Mouse (Mus musculus): ENCODE measurements around the gene Ifne. TPM values are rescaled to one million over a fixed set of nuclear protein-coding genes. Genes with fewer than 3 reads are reported as not detected.
"Not testable (repeated sequence)": the region's sequence is repeated elsewhere in the genome, so short reads cannot be mapped to it uniquely, and the experiment has no call there.

Gene Ifne
- polyA plus RNA-seq, 1 experiment from 2014 or later: not detected

DNA sequence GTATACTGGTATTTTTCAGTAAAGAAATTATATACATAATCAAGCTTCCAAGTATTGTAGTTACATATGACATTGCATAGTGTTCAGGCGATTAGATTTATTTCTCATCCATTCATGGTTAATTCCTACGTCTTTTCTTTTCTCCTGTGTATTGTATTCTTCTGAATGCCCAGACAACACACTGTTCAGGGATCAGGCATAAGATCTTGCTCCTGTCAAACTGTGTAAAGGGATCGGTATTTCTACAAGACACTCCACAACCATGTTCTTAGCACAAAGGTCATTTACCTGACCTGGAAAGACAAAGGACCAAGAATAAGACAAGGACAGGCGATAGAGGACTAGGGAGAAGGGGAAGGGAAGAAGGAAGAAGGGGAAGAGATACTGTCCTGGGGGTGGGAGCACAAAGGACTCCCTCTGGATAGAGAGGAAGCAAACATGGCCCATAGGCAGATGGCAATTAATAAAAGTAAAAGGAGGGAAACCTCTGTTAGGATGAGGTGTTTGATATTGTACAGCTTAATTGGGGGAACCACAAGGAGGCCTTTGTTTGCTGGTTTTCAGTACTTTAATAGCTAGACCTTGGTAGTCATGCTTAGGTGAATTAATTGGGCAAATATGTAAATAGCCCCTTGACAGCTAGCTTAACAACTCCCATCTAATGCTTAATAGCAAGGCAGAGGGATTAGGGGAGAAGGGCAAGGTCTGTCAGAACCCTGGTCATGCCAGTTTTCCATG lies 28.8 kb downstream of the Ifne start:
- 12% methylated on average over 4 of the region's 4 CpGs for WGBS
- no peaks in the 10 kb centered on the region for H3K9me3 ChIP-seq (ENCODE audit: control insufficient read depth, low read length)
- H3K4me2 ChIP-seq (ENCODE audit: low read length): no peak overlapping the region
- H3K27me3 ChIP-seq (replicated peaks; ENCODE audit: control insufficient read depth, insufficient read depth, low read length): no peaks in the 10 kb centered on the region
- H3K4me3 ChIP-seq (replicated peaks; ENCODE audit: low read length): no peak overlapping the region
- peak; percentile 50; the same call in 1 of the 2 replicates for ATAC-seq
- H3K9ac ChIP-seq (replicated peaks; ENCODE audit: low read depth, low read length): no peak overlapping the region
- no peaks in the 10 kb centered on the region for H3K36me3 ChIP-seq (ENCODE audit: control insufficient read depth, insufficient read depth)
- peaks cover 5% of the 10 kb centered on the region for H3K4me1 ChIP-seq (replicated peaks; ENCODE audit: control insufficient read depth, insufficient read depth, low read length)
- no peak overlapping the region for H3K27ac ChIP-seq (ENCODE audit: low read length)

DNA sequence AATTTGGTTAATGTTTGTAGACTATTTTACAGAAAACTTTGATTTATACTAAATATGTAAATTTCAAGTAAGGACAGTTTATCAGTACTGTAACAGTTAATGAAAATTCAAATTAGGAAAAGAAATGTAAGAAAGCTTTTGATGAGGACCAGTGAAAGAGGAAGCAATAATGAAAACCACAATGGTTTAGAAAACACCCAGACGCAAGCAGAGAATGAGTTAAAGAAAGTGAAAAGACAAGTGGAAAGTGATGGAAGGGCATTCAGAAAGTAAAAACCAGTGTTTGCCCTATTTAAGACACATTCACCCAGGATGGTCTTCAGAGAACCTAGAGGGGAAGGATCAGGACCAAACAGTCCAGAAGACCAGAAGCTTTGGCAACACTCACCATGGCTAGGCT lies 30.3 kb downstream of the Ifne start, which contains the start of gene Ifna1:
Ifna1 (plus strand) TSS at position 390 of the 400 bp plus-strand sequence.
- Histone ChIP-seq H3K27ac (ENCODE audit: low read length) (no peak within 1 kb of the TSS), H3K9me3 (ENCODE audit: control insufficient read depth, low read length) (no peaks in the 10 kb centered on the region), H3K4me2 (ENCODE audit: low read length) (no peak within 1 kb of the TSS), H3K36me3 (ENCODE audit: control insufficient read depth, insufficient read depth) (no peaks in the 10 kb centered on the region), H3K4me3 (replicated peaks; ENCODE audit: low read length) (no peak within 1 kb of the TSS), H3K4me1 (replicated peaks; ENCODE audit: control insufficient read depth, insufficient read depth, low read length) (peaks cover 5% of the 10 kb centered on the region), H3K27me3 (replicated peaks; ENCODE audit: control insufficient read depth, insufficient read depth, low read length) (no peaks in the 10 kb centered on the region), H3K9ac (replicated peaks; ENCODE audit: low read depth, low read length) (no peak within 1 kb of the TSS)
- 33% methylated on average over 1 of the region's 1 CpGs for WGBS
- no peak for ATAC-seq

DNA sequence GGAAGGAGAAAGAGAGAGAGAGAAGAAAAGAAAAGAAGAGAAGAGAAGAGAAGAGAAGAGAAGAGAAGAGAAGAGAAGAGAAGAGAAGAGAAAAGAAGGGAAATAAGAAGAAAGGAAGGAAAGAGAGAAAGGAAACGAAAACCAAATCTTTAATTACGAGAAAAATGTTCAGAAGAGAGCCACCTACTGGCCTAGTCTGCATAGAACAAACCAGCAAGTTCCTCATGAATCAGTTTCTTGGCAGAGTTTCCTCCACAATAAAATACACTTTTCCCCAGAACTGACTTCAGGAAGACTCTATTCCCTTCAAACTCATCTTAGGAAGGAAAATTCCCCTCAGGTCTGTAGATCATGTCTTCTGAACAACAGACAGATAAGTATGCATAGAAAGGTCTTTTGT lies 34.7 kb downstream of the Ifne start:
- WGBS: 46% methylated on average over 2 of the region's 2 CpGs

DNA sequence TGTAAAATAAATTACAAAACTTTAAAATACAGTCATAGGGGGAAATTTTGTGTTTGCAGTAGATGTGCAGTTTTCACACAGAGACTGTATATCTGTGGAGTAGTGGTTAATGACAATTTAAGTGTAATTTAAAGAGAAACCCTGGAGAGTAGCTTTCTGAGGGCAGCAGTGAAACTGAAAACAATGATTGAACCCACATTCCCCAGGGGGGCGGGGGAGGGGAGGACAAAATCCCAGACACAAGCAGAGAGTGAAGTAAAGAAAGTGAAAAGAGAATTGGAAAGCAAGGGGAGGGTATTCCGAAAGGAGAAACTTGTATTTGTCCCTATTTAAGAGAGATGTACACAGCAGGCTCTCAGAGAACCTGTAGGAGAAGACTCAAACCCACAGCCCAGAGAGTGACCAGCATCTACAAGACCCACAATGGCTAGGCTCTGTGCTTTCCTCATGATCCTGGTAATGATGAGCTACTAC lies 38.5 kb downstream of the Ifne start, which contains the start of gene Ifna4:
Ifna4 (plus strand) TSS at position 424 of the 474 bp plus-strand sequence.
- Histone ChIP-seq H3K4me3 (replicated peaks; ENCODE audit: low read length) (no peak within 1 kb of the TSS), H3K4me2 (ENCODE audit: low read length) (no peak within 1 kb of the TSS), H3K9me3 (ENCODE audit: control insufficient read depth, low read length) (no peaks in the 10 kb centered on the region), H3K36me3 (ENCODE audit: control insufficient read depth, insufficient read depth) (no peaks in the 10 kb centered on the region), H3K9ac (replicated peaks; ENCODE audit: low read depth, low read length) (no peak within 1 kb of the TSS), H3K27me3 (replicated peaks; ENCODE audit: control insufficient read depth, insufficient read depth, low read length) (no peaks in the 10 kb centered on the region), H3K27ac (ENCODE audit: low read length) (no peak within 1 kb of the TSS), H3K4me1 (replicated peaks; ENCODE audit: control insufficient read depth, insufficient read depth, low read length) (no peaks in the 10 kb centered on the region)
- no peak for ATAC-seq
- 29% methylated on average over 2 of the region's 2 CpGs for WGBS

More for the DNA sequence above, 34.7 kb downstream of the Ifne start:
- no peaks in the 10 kb centered on the region for H3K4me1 ChIP-seq (replicated peaks; ENCODE audit: control insufficient read depth, insufficient read depth, low read length)
- no peaks in the 10 kb centered on the region for H3K27me3 ChIP-seq (replicated peaks; ENCODE audit: control insufficient read depth, insufficient read depth, low read length)
- H3K4me3 ChIP-seq (replicated peaks; ENCODE audit: low read length): no peak overlapping the region
- no peak overlapping the region for H3K27ac ChIP-seq (ENCODE audit: low read length)
- no peak overlapping the region for H3K9ac ChIP-seq (replicated peaks; ENCODE audit: low read depth, low read length)
- ATAC-seq: no peak
- H3K4me2 ChIP-seq (ENCODE audit: low read length): no peak overlapping the region
- H3K9me3 ChIP-seq (ENCODE audit: control insufficient read depth, low read length): no peaks in the 10 kb centered on the region
- no peaks in the 10 kb centered on the region for H3K36me3 ChIP-seq (ENCODE audit: control insufficient read depth, insufficient read depth)

DNA sequence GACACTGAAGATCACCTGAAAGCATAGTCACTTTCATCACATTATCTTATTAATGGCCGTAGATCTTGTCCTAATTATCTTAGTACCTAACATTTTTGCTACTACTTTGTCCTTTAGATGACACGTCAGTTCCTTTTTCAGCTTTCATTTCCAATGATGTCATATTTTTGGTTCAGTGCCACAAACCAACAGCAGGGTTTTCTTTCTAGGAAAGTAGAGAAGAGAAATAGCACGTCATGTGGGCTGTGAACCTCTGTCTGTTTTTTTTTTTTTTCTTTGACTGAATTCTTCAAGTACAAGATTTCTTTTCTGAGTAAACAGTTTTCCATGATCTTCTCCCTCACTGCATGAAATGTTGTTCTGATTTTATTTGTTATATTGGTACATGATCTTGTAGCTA lies 39.9 kb downstream of the Ifne start:
- no peaks in the 10 kb centered on the region for H3K27me3 ChIP-seq (replicated peaks; ENCODE audit: control insufficient read depth, insufficient read depth, low read length)
- no peak overlapping the region for H3K4me2 ChIP-seq (ENCODE audit: low read length)
- no peaks in the 10 kb centered on the region for H3K36me3 ChIP-seq (ENCODE audit: control insufficient read depth, insufficient read depth)
- H3K4me3 ChIP-seq (replicated peaks; ENCODE audit: low read length): no peak overlapping the region
- ATAC-seq: no peak
- no peak overlapping the region for H3K27ac ChIP-seq (ENCODE audit: low read length)
- no peaks in the 10 kb centered on the region for H3K9me3 ChIP-seq (ENCODE audit: control insufficient read depth, low read length)
- WGBS: 68% methylated on average over 3 of the region's 3 CpGs
- H3K9ac ChIP-seq (replicated peaks; ENCODE audit: low read depth, low read length): no peak overlapping the region
- H3K4me1 ChIP-seq (replicated peaks; ENCODE audit: control insufficient read depth, insufficient read depth, low read length): no peaks in the 10 kb centered on the region

DNA sequence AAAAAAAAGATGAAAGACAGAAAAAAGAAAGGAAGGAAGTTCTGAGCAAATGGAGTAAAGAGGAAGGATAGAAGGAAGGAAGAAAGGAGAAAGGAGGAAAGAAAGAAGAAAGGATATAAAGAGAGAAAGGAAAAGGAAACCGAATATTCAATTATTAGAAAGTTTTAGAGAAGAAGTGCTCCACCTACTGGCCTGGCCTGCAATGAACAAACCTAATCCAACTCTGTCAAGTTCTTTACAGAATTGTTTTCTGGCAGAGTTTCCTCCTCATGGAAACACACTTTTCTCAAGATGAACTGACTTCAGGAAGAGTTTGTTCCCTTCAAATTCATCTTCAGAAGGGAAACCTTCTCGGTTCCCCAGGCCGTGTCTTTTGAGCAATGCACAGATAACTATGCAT lies 41.2 kb downstream of the Ifne start:
- Histone ChIP-seq H3K4me2 (ENCODE audit: low read length) (no peak overlapping the region), H3K9me3 (ENCODE audit: control insufficient read depth, low read length) (no peaks in the 10 kb centered on the region), H3K27me3 (replicated peaks; ENCODE audit: control insufficient read depth, insufficient read depth, low read length) (no peaks in the 10 kb centered on the region), H3K27ac (ENCODE audit: low read length) (no peak overlapping the region), H3K9ac (replicated peaks; ENCODE audit: low read depth, low read length) (no peak overlapping the region), H3K36me3 (ENCODE audit: control insufficient read depth, insufficient read depth) (no peaks in the 10 kb centered on the region), H3K4me1 (replicated peaks; ENCODE audit: control insufficient read depth, insufficient read depth, low read length) (no peaks in the 10 kb centered on the region), H3K4me3 (replicated peaks; ENCODE audit: low read length) (no peak overlapping the region)
- no peak for ATAC-seq
- WGBS: 44% methylated on average over 3 of the region's 3 CpGs

DNA sequence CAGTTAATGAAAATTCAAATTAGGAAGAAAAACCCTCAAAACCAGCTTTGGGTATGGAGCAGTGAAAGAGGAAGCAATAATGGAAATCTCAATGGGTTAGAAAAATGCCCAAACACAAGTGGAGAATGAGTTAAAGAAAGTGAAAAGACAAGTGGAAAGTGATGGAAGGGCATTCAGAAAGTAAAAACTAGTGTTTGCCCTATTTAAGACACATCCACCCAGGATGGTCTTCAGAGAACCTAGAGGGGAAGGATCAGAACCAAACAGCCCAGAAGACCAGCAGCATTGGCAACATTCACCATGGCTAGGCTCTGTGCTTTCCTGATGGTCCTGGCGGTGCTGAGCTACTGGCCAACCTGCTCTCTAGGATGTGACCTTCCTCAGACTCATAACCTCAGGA lies 44.8 kb downstream of the Ifne start, which contains the start of gene Ifna5:
Ifna5 (plus strand) TSS at position 301 of the 400 bp plus-strand sequence.
- WGBS: 78% methylated on average over 1 of the region's 1 CpGs
- not testable (repeated sequence) for H3K4me2 ChIP-seq (ENCODE audit: low read length); H3K9me3 ChIP-seq (ENCODE audit: control insufficient read depth, low read length); H3K36me3 ChIP-seq (ENCODE audit: control insufficient read depth, insufficient read depth); H3K27me3 ChIP-seq (replicated peaks; ENCODE audit: control insufficient read depth, insufficient read depth, low read length); H3K4me1 ChIP-seq (replicated peaks; ENCODE audit: control insufficient read depth, insufficient read depth, low read length); H3K4me3 ChIP-seq (replicated peaks; ENCODE audit: low read length); H3K9ac ChIP-seq (replicated peaks; ENCODE audit: low read depth, low read length); H3K27ac ChIP-seq (ENCODE audit: low read length); ATAC-seq

DNA sequence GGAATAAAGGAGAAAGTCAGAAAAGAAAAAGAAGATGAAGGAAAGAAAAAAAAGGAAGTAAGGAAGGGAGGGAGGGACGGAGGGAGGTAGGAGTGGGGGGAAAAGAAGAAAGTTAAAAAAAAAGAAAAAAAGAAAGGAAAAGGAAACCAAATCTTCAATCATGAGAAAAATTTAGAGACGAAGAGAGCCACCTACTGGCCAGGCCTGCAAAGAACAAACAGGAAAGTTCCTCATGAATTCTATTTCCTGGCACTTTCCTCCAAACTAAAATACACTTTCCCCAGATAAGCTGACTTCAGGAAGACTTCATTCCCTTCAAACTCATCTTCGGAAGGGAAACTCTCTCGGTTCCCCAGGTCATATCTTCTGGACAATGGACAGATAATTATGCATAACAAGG lies 49.5 kb downstream of the Ifne start:
- Histone ChIP-seq H3K36me3 (ENCODE audit: control insufficient read depth, insufficient read depth) (no peaks in the 10 kb centered on the region), H3K9me3 (ENCODE audit: control insufficient read depth, low read length) (no peaks in the 10 kb centered on the region), H3K4me2 (ENCODE audit: low read length) (no peak overlapping the region), H3K4me1 (replicated peaks; ENCODE audit: control insufficient read depth, insufficient read depth, low read length) (no peaks in the 10 kb centered on the region), H3K4me3 (replicated peaks; ENCODE audit: low read length) (no peak overlapping the region), H3K27me3 (replicated peaks; ENCODE audit: control insufficient read depth, insufficient read depth, low read length) (no peaks in the 10 kb centered on the region), H3K9ac (replicated peaks; ENCODE audit: low read depth, low read length) (no peak overlapping the region), H3K27ac (ENCODE audit: low read length) (no peak overlapping the region)
- ATAC-seq: no peak
- WGBS: 29% methylated on average over 4 of the region's 4 CpGs

Data from forebrain, embryonic 16.5 days (tissue).